Mouse (Mus musculus): ENCODE data around the gene Slc26a10.
"Not testable (repeated sequence)": the region's sequence is repeated elsewhere in the genome, so short reads cannot be mapped to it uniquely, and the experiment has no call there.

The Slc26a10 gene

DNA sequence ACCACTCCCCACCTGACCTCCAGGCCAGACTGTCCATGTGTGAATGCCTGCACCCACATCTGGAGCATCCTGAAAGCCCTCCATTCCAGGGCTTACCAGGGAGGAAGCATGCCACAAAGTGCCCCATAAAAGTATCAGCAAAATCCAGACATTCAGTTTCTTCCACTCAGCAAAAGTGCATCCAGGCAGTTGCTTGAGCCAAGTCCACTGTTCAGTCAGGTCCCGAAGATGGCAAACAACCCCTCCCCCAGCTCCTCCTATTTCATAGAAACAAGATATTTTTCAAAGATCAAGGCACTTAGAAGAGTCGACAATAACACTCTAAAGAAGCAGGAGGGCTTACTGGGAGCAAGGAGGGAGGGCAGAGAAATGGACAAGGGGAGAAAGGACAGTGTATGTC is 18.0 kb upstream of the Slc26a10 start:
- DNase-seq (ENCODE audit: low spot score in 2 of 2) = no peak

DNA sequence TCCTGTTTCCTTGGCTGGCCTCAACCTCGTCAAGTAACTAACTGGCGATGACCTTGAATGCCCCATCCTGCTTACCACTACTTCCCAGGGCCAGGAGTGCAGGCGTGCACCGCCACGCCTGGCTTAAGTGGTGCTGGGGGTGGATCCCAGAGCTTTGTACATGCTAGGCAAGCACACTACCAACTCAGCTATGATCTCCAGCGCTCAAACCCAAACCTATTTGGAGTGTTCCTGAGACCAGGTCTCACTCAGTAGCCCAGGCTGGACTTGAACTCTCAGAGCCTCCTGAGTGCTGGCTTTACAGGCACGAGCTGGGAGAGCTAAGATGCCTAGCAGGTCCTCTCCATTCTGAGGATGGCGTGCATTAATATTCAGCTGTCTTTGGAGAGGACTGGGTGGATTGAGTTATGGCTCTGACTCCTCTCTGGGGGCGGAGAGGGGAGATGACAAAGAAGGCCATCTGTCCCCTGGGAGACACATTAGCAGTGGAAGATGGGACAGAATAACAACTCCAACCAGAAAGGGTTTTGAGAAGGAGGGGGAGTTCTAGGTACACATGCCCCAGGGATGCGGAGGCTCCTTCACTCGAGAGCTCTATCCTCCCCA is 17.2 kb upstream of the Slc26a10 start:
- no peak for DNase-seq (ENCODE audit: low spot score in 2 of 2)

GRCm38 (mm10) chr10:127197104-127197503 is 16.7 kb upstream of the Slc26a10 start:
- no peak for DNase-seq (ENCODE audit: low spot score in 2 of 2)

DNA sequence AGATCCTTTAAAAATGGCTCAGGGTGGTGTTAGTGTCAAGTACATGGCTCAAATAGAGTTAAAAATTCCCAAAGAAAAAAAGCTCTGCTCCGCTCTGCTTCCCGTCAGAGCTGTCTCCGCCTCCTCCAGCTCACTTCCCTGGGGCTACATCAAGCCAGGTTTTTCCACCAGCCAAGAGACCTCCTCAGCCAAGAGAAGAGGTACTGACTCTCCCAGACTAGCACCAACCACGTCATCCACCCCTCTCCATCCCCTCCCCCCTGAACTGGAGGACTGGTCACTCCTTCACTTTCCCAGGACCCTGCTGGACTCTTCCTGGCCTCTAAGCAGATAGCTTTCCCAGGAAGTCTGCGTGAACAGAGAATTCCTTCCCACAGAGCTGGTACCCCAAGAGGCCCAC is 15.9 kb upstream of the Slc26a10 start:
- no peak for DNase-seq (ENCODE audit: low spot score in 2 of 2)

DNA sequence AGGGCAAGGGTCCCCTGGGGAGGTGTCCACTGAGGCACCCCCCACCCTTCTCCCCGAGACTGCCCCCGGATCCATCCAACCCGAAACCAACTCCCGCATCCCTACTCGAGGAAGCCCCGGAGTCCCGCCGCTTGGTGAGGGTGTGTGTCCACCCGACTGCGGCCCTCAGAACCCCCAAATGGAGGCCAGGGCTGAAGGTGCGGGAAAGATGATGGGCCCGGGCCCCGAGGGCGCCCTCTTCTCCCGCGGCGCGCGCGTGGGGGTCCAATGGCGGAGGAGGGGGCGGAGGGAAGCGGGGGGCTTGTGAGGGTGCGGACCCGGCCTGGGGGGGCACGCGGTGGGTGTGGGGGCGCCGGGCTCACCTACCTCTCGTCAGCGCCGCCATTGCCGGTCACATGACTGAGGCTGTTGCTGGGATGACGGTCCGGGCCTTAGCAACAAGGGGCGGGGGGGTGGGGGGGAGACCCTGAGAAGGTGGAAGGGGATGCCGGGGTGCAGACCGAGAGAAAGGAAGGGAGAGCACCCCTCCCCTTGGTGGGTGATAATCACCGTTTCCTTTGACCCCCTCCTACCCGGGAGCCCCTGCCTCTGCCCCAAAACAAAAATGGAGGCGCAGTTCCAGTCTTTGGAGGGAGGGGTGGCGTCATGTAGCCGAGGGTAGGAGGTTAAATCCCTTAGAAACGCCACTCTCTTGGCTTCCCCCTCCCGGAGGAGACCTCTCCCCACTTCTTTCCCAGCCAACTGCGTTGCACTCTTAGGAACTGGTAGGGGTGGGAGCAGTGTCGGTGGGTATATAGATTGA is 15.1 kb upstream of the Slc26a10 start, which contains the start of gene Dtx3:
TSS of gene Dtx3 (minus strand) at position 401 of the 802 bp plus-strand sequence.
- DNase-seq (ENCODE audit: low spot score in 2 of 2) = no peak

GRCm38 (mm10) chr10:127194428-127195327 is 14.2 kb upstream of the Slc26a10 start:
- DNase-seq (ENCODE audit: low spot score in 2 of 2) = no peak

DNA sequence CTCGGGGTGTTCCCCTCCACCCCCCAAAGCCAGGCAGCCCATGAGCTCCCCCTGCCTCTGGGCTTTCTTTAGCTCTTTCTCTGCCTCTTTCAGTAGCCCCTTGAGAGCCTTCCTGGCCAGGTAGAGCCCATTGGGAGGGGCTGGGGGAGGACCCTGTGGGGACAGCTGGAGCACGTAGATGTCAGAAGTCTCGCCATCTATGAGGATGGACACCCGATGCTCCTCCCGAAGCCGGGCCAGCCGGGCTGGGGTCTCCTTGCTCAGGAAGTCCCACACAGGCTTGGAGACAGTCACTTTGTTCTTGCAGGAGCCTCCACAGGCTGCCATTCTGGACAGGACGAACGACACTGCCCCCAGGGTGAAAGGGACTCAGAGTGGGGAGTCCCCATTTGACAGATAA is 12.6 kb upstream of the Slc26a10 start:
- no peak for DNase-seq (ENCODE audit: low spot score in 2 of 2)

GRCm38 (mm10) chr10:127192057-127192328 is 11.5 kb upstream of the Slc26a10 start:
- not testable (repeated sequence) for DNase-seq (ENCODE audit: low spot score in 2 of 2)

DNA sequence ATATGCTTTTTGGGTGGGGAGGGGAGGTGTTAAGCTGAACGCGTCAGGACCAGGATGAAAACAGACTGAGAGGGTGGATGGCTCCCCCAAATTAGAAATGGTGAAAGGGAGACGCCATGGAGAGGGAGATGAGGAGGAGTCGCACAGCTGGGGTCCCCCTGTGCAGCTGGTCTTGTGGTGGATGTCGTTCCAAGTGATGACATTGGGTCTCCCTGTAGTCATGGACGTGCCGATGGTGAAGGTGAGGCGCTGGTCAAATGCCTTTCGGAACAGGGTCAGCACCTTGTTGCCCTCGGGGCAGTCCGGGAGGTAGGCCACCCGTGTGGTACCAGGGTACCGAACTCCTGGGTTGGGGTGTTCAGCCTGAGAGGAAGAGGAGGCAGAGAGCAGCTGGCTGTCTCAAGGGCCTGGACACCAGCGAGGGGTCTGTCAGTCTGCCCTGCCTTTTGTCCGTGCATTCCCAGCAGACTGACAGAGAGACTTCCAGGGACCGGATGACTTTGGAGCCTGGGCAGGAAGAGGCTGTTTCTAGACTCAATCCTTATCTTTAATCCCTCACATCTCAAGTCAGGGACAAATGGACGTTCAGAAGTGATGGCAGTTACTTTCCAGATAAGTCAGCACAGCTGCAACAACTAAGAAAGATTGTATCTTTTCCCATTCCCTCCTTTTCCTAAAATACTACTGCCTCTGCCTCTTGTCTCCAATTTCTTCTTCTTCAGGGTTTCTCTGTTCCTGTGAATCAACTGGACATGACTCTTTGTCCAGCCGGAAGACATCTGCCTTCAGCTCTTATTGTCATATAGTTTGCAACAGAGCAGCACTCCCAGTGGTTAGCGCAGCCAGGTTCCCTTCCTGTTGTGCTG is 11.0 kb upstream of the Slc26a10 start:
- DNase-seq (ENCODE audit: low spot score in 2 of 2) = no peak

DNA sequence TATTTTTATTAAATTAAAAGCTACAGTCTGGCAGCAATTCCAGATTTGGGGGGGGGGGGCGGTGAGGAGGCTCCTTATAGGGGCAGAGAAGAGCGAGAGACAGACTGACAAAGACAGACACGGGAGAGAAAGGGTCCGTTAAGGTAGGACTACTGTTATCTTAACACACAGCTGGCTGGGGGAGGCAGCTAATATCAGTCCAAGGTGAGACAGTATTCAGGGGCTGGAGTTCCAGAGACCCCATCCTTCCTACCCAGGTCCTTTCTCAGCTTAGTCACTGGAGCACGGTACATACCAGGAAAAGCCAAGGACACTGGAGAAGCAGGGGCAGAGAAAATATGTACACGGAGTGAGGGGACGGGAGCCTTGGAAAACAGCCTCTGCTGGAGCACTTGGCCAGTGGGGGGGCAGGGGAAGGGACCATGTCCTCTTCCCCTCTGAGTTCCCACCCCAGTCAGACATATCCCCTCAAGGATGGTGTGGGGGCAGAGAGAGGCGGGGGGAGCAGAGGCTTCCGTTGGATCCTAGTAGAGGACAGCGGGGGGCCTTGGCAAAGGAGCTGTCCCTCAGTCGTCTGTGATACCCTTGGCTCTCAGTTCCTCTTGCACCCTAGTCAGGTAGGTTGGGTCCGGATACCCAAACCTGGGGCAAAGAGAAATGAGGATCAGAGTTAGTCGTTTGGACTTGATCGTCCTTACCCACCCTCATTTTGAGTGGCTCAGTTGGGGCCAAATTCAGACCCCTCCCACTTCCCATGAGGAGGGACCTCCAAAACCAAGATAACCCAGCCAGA is 10.1 kb upstream of the Slc26a10 start:
- no peak for DNase-seq (ENCODE audit: low spot score in 2 of 2)

DNA sequence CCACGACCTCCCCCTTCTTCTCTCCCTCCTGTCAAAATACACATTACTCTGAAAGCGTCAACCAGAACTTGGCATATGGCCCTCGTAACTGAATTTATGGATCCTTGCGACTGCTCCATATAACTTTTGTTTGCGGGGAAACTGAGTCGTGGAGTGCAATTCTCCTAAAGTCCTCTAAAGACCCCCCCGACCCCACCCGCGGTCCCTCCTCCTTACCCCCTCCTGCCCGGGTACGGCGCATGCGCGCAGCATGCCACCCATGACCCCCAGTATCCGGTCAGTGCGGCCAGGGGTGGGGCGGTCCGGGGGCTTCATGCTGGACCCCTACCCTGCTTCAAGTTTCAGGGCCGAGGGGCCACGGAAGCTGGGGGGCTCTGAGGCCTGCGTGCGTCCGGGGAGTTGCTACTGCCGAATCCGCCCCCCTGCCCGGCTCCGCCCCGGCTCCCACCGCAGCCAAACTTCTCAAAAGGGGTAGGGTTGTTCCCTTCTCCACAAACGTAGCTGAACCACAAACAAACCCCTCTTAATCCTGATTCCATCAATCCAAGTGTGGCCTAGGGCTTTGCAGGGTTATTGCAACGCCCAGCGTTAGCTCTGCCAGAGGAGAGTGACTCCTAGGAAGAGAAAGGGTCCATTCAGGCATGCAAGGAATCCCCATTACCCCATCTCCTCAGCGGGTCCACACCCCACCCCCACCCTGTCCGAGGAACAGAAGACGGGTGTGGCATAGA is 9.4 kb upstream of the Slc26a10 start, which contains the start of gene Arhgef25:
TSS of gene Arhgef25 (minus strand) at position 433 of the 731 bp plus-strand sequence.
- no peak for DNase-seq (ENCODE audit: low spot score in 2 of 2)

- DNase-seq (ENCODE audit: low spot score in 2 of 2) = no peak
Observed at GRCm38 (mm10) chr10:127189116-127189650, 8.7 kb upstream of the Slc26a10 start.

DNA sequence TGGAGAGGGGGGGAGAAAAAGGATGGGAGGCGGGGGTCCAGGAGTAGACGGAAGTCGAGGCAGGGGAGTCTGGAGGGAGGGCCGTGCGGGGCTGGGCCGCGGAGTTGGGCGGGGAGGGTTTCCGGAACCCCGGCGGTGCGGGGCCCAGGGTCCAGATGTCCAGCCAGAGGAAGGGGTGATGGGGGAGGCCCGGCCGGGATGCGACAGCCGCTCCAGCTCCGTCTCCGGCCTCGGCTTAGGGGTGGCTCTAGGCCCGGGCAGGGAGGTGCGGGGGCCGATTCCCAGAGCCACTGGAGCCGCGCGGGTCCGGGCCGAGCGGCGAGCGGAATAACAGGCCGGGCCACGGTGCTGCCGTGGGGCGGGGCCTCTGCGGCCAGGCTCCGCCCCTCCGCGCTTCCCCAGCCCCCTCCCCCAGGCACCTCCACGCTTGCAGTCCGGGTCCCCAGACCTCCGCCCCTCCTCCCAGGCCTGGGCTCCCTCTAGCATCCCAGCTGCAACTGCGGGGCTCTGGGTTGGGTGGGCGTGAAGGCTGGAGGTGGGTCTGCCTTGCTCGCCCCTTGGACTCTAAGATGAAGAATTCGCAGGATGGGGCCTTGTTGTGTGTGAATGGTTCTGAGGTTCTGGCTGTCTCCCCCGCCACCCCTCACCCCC is 8.1 kb upstream of the Slc26a10 start:
- DNase-seq (ENCODE audit: low spot score in 2 of 2) = no peak

DNA sequence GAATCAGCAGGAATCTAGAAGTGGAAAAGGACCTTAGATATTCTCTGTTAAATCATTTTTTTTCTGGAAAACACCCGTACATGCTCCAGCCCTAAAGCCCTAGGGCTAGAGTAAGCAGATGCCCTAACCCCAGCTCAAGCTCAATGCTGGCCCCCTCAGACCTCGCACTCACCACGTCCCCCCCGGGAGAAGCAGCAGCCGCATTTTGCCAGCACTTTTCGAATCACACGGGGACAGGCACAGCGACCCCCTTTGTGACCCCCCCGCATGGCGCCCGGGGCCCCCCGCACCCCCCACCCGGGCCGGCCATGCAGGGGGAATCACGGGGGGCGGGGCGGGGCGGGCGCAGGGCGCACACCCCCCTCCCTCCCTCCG is 7.6 kb upstream of the Slc26a10 start:
- DNase-seq (ENCODE audit: low spot score in 2 of 2) = no peak

DNA sequence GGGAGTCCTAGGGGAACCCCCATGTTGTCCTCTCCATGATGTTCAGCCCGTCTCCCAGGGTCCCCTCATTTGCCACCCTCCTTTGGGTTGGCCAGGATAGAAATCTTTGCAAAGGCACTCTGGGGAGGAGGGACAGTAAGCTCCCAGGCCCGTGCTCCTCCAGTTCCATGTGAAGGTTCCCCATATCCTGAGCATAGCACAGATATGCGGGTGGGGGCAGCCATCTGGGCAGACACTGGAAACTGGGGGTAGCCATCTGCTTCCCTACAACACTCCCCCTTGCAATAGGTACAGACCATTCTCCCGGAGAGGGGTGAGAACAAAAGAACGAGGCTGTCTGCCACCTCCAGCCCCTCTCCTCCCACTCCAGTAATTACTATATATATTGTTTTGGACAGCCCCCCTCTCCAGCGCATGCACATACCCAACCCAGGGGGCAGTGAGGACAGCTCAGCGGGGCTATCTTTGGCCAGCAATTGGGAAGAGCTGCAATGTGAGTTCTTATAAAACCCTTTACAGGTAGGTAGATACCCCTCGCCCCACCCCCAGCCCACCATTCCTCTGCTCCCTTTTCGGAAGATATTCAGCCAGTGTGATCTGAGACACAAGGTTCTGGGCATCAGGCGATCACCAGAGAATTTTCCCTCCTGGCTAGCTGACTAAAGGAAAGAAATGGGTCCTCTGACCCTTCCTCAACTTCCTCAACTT is 7.1 kb upstream of the Slc26a10 start:
- no peak for DNase-seq (ENCODE audit: low spot score in 2 of 2)

DNA sequence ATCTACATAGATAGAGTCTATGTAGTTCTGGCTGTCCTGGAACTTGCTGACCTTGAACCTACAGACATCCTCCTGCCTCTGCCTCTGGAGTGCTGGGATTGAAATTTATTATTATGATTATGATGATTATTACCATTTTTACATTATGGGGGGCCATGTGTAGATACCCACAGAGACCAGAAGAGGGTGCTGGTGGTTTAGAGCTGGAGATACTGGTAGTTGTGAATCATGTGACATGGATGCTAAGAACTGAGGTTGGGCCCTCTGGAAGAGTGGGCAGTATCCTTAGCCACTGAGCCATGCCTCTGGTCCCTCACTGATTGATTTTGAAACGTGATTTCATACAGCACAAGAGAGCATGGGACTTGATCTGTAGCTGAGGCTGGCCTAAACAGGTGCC is 6.0 kb upstream of the Slc26a10 start:
- DNase-seq (ENCODE audit: low spot score in 2 of 2) = no peak

DNA sequence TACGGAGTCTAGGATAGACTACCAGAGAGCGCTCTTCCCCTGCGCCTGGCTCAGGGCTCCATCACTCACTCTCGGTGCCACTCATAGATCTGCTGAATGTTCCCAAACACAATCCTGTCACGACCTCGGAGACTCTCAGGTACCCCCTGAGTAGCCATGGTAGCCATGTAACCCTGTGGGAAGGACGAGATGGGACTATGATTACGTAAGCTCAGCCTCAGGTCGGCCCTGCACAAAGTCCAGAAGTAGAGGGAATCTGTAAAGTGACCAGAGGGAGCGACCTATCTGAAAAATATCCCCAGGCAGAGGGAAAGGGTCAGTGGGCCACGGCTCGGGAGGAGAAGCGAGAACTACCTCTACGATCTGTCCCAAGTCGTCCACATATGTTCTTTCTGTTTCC is 5.1 kb upstream of the Slc26a10 start:
- DNase-seq (ENCODE audit: low spot score in 2 of 2) = no peak

DNA sequence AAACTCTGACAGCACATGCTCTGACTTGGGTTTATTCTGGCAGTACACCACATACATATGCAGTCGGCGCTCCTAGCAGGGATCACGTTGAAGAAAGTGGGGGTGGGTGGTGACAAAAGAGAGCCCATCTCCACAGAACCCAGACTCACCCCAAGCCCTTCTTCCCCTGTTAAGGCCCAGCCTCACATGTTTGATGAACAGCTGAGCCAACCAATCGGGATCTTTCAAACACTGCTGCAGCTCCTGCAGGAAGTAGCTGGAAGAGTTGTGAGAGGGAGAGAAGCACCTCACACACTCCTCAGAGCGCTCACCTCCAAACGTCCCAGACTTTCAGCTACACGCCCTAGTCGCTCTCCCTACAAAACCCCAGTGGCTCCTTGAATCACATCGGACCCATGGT is 4.7 kb upstream of the Slc26a10 start:
- DNase-seq (ENCODE audit: low spot score in 2 of 2) = no peak

DNA sequence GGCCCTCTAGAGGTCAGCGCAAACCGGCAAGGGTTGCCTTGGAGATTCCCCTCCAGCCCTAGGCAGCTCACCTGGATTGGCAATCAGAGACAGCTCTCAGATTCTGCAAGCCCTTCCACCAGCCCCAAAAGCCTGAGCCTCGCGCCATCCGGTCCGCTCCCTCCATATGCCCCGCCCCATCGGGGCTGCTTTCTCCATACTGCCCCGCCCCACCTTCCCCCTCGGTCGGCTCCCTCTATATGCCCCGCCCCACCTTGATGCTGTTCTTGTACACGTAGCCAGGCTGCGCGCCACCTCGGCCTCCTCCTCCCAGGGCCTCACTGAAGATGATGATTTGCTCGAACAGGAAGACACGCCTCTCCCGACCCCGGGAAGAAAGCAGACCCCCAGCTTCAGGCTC is 3.3 kb upstream of the Slc26a10 start:
- DNase-seq (ENCODE audit: low spot score in 2 of 2) = no peak

All from spleen, postnatal 36 days (tissue).